Mouse (Mus musculus) megakaryocyte, embryonic 14.5 days (primary cell): ENCODE measurements around the gene Cd300c.

ENCODE experiments used
- FLI1 ChIP-seq: IDR thresholded peaks from 2 replicates; pipeline ENCODE4 v1.6.1; 2012; ENCODE audit warnings: low read length, inconsistent platforms, mixed read lengths
- GATA1 ChIP-seq: IDR thresholded peaks from 3 replicates; pipeline ENCODE4 v1.6.1; 2012; ENCODE audit warnings: mixed read lengths, low read length, inconsistent platforms, borderline replicate concordance

GRCm38 (mm10) chr11:114931041-114931440, 37.9 kb downstream of the Cd300c start:
- TF ChIP-seq GATA1: no peak
- TF ChIP-seq FLI1: no peak
